Mouse (Mus musculus) hindbrain, embryonic 14.5 days (tissue): ENCODE results near the gene Tgfbr2. TPM values are rescaled to one million over a fixed set of nuclear protein-coding genes. Genes with fewer than 3 reads are reported as not detected.

Experiments
- ATAC-seq: fragments of 200-750 bp; cut with Nextera tagmentation; 2 replicates; pipeline ENCODE4 v1.8.0; 2017; ENCODE audit warnings: moderate number of reproducible peaks, mild to moderate bottlenecking, moderate TSS enrichment, moderate library complexity; ENCODE audit not compliant: low FRiP score
- DNase-seq: peaks from one replicate; pipeline ENCODE4 v3.0.0-alpha.2; 2015; ENCODE audit warnings: low spot score
- H3K27ac ChIP-seq: fragments of 300-500 bp; sonication (generic); 2 replicates; pipeline ENCODE4 v1.5.1; 2014; ENCODE audit warnings: mild to moderate bottlenecking, moderate library complexity
- H3K27me3 ChIP-seq: fragments of 300-500 bp; sonication (generic); 2 replicates; pipeline ENCODE4 v1.6.1; 2014; ENCODE audit warnings: mild to moderate bottlenecking, low read length, mixed read lengths; ENCODE audit not compliant: control insufficient read depth, insufficient read depth
- H3K36me3 ChIP-seq: fragments of 300-500 bp; sonication (generic); replicated peaks from 2 replicates; pipeline ENCODE4 v1.6.1; 2014; ENCODE audit not compliant: control insufficient read depth, insufficient read depth
- H3K4me1 ChIP-seq: fragments of 300-500 bp; sonication (generic); replicated peaks from 2 replicates; pipeline ENCODE4 v1.6.1; 2014; ENCODE audit warnings: antibody characterized with exemption, low read length, mixed read lengths; ENCODE audit not compliant: control insufficient read depth, insufficient read depth
- H3K4me2 ChIP-seq: fragments of 300-500 bp; sonication (generic); replicated peaks from 2 replicates; pipeline ENCODE4 v1.6.1; 2014; ENCODE audit warnings: mild to moderate bottlenecking, moderate library complexity
- H3K4me3 ChIP-seq: fragments of 300-500 bp; sonication (generic); replicated peaks from 2 replicates; pipeline ENCODE4 v1.5.1; 2014; ENCODE audit warnings: mild to moderate bottlenecking, low read length
- H3K9ac ChIP-seq: fragments of 300-500 bp; sonication (generic); 2 replicates; pipeline ENCODE4 v1.6.1; 2014
- H3K9me3 ChIP-seq: fragments of 300-500 bp; sonication (generic); 2 replicates; pipeline ENCODE4 v1.6.1; 2016; ENCODE audit warnings: low read length; ENCODE audit not compliant: control insufficient read depth
- WGBS: fragments of 180-500 bp; shearing (Covaris S2); extraction: QIAGEN DNeasy Blood & Tissue Kit; methylation state at CpG from one replicate; pipeline ENCODE4 v1.1.7; 2014; 5-methylcytosine and 5-hydroxymethylcytosine counted together
- polyA plus RNA-seq: library from polyadenylated mRNA; unstranded; fragments of >200 nt; fragmentation: Nextera tagmentation; extraction: Ambion mirVana; gene quantifications from 2 replicates; pipeline ENCODE4 v1.2.1, GENCODE M21; 2014

Gene Tgfbr2
- polyA plus RNA-seq, 1 experiment from 2014 or later, result 11.4 TPM

DNA sequence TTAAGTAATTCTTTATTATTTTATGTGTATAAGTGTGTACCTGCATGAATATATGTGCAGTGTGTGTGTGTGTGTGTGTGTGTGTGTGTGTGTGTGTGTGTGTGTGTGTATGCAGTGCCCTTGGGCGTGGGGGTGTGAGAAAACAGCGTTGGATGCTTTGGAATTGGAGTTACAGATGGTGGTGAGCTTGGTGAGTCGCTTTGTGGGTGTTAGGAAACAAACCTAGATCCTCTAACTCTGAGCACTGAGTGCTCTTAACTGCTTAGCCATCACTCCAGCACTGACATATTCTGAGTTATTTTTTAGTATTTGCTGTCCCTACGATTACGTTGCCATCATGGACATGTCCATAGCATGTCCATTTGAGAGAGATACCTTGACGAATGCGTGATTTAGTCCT lies 59.3 kb downstream of the Tgfbr2 start:
- no peak overlapping the region for H3K4me2 ChIP-seq
- H3K27ac ChIP-seq, result no peak overlapping the region
- H3K4me3 ChIP-seq, result no peak overlapping the region
- H3K9me3 ChIP-seq, result no peaks in the 10 kb centered on the region
- no peaks in the 10 kb centered on the region for H3K27me3 ChIP-seq
- WGBS, result 95% methylated on average over 7 of the region's 7 CpGs
- no peak overlapping the region for H3K9ac ChIP-seq
- no peak for DNase-seq
- H3K36me3 ChIP-seq, result no peaks in the 10 kb centered on the region
- ATAC-seq, result no peak
- H3K4me1 ChIP-seq, result no peaks in the 10 kb centered on the region

DNA sequence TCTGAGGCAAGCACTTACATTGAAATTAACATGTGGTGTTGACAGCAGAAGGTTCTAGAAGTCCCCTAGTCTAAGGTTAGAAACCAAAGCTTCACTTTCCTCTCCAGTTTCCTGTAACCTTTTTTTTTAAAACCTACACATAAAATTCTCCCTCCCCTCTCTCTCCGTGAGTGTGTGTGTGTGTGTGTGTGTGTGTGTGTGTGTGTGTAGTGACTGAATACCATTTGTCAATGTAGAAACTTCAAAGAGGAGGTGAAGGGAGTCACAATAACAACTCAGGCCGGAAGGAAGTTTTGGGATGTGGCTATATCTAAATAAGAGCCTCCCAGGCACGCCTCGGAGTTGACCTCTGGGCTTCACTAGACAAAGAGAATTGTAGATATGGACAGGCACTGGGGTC lies 60.8 kb downstream of the Tgfbr2 start:
- Histone ChIP-seq H3K27me3 (no peaks in the 10 kb centered on the region), H3K4me1 (no peaks in the 10 kb centered on the region), H3K9ac (no peak overlapping the region), H3K4me3 (no peak overlapping the region), H3K36me3 (no peaks in the 10 kb centered on the region), H3K27ac (no peak overlapping the region), H3K4me2 (no peak overlapping the region), H3K9me3 (no peaks in the 10 kb centered on the region)
- no peak for ATAC-seq
- no peak for DNase-seq
- WGBS, result 64% methylated on average over 4 of the region's 4 CpGs

DNA sequence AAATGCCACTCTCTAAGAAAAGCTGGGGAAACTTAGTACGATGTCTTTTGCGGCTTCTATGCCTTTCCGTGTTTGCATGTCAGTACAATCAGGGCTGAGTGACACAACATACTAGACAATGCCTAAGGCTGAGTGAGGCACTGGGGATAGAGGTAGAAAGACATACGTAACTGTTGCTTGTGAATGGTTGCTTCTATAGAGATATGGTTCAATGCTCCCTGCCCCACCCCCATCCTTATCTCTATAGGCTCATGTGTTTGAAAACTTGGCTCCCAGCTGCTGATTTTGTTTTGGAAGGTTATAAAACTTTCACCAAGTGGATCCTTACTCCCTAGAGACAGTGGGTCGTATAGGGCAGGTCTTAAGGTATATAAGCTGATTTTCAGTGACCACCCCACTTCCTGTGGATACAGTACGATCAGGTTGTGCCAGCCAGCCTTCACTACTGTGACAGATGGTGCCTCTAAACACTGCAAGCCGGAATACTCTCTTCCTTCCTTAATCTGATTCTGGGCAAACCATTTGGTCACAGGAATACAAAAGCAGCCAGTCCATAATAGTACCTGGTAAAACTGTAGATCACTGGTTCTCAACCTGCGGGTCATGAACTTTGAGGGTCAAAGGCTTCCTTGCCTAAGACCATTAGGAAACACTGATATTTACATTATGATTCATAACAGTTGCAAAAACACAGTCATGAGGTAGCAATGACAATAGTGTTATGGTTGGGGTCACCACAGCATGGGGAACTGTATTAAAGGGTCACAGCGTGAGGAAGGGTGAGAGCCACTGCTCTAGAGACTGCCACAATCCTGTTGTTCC lies 63.8 kb downstream of the Tgfbr2 start:
- H3K4me2 ChIP-seq, result no peak overlapping the region
- H3K9me3 ChIP-seq, result peaks cover 3% of the 10 kb centered on the region; the same call in 1 of the 2 replicates
- no peak overlapping the region for H3K27ac ChIP-seq
- DNase-seq (no peak), ATAC-seq (no peak)
- H3K9ac ChIP-seq, result no peak overlapping the region
- no peaks in the 10 kb centered on the region for H3K36me3 ChIP-seq
- 86% methylated on average over 9 of the region's 9 CpGs for WGBS
- H3K4me3 ChIP-seq, result no peak overlapping the region
- no peaks in the 10 kb centered on the region for H3K4me1 ChIP-seq
- no peaks in the 10 kb centered on the region for H3K27me3 ChIP-seq

DNA sequence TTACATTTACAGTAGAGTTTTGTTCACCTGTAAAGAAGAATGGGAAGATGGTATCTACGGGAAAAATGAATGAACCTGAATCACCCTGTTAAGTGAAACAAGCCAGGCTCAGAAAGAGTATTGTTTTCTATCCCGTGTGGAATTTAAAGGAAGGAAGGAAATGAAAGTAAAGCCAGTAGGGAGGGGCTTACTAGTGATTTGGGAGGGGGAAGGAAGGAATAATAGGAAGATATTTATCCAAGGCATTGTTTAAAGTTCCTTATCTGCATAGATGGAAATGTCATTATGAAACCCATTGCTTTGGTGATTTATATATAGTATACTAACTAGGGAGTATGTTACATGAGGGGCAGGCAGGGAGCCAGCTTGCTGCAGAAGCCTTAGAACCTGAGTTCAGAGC lies 66.4 kb downstream of the Tgfbr2 start:
- Histone ChIP-seq H3K4me3 (no peak overlapping the region), H3K9ac (no peak overlapping the region), H3K36me3 (no peaks in the 10 kb centered on the region), H3K4me2 (no peak overlapping the region), H3K27ac (no peak overlapping the region), H3K4me1 (no peaks in the 10 kb centered on the region), H3K27me3 (no peaks in the 10 kb centered on the region), H3K9me3 (peaks cover 3% of the 10 kb centered on the region; the same call in 1 of the 2 replicates)
- WGBS, result 89% methylated on average over 2 of the region's 2 CpGs
- no peak for DNase-seq
- no peak for ATAC-seq

DNA sequence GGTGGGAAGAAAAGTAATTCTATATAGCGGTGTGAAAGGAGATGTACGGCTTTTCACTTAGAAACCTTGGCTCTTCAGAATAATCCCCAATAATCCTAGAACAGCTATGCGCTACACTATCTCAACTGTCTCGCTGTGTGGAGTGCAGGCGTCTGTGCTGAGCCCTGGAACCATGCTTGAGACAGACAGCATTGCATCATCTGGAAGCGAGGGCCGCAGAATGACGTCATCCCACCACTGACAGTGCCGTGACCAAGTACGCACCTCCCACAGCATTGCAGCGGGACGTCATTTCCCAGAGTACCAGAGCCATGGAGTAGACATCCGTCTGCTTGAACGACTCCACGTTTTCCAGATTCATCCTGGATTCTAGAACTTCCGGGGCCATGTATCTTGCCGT lies 70.4 kb downstream of the Tgfbr2 start:
- H3K27ac ChIP-seq, result no peak overlapping the region
- WGBS, result 94% methylated on average over 17 of the region's 17 CpGs
- no peaks in the 10 kb centered on the region for H3K36me3 ChIP-seq
- H3K4me2 ChIP-seq, result no peak overlapping the region
- H3K9me3 ChIP-seq, result peaks cover 3% of the 10 kb centered on the region; the same call in 1 of the 2 replicates
- no peak overlapping the region for H3K4me3 ChIP-seq
- DNase-seq (no peak), ATAC-seq (no peak)
- H3K27me3 ChIP-seq, result no peaks in the 10 kb centered on the region
- H3K4me1 ChIP-seq, result no peaks in the 10 kb centered on the region
- H3K9ac ChIP-seq, result no peak overlapping the region

DNA sequence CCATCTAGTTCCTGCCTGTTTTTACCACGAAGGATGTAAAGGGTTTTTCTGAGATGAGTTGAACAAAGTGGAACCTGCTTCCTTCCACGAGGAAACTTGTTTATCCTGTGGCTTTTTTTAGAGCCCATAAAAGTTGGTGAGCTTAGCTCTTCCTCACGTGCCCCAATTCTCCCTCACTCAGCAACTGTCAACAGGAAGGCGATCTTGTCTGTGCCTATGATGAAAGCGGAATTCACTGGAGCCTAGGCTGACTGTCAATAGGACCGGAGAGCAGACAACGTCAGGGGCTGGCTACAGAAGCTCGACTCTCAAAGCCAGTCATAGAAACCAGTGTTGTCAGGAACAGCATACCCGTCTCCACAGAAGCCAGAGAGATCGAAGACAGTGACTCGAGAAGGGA lies 73.3 kb downstream of the Tgfbr2 start:
- Histone ChIP-seq H3K27me3 (no peaks in the 10 kb centered on the region), H3K36me3 (no peaks in the 10 kb centered on the region), H3K9me3 (no peaks in the 10 kb centered on the region), H3K4me2 (no peak overlapping the region), H3K4me3 (no peak overlapping the region), H3K4me1 (peaks cover 8% of the 10 kb centered on the region; the same call in 1 of the 2 replicates), H3K9ac (no peak overlapping the region), H3K27ac (no peak overlapping the region)
- ATAC-seq, result no peak
- no peak for DNase-seq
- WGBS, result 85% methylated on average over 11 of the region's 11 CpGs

DNA sequence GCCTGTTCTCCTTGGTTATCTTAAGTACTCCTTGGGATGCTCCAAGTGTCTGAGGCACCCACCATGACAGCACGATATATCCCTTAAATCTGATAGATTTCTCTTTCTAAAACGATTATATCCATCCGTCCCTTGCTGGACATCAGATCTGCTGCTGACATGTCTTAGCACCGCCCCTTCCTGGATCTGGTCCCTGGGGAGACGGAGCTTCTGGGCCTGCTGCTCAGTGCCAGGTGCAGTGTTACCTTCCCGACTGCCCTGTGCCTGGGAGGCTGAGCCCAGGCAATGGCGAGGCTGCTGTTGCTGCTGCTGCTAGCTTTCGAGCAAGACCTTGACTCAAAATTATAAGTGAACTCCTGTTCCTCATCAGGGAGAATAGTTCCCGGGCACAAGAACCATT lies 75.1 kb downstream of the Tgfbr2 start:
- H3K36me3 ChIP-seq, result no peaks in the 10 kb centered on the region
- no peaks in the 10 kb centered on the region for H3K9me3 ChIP-seq
- H3K4me2 ChIP-seq, result no peak overlapping the region
- H3K9ac ChIP-seq, result no peak overlapping the region
- no peak overlapping the region for H3K27ac ChIP-seq
- H3K4me1 ChIP-seq, result peaks cover 8% of the 10 kb centered on the region; the same call in 1 of the 2 replicates
- WGBS, result 82% methylated on average over 9 of the region's 9 CpGs
- DNase-seq (no peak), ATAC-seq (no peak)
- H3K4me3 ChIP-seq, result no peak overlapping the region
- no peaks in the 10 kb centered on the region for H3K27me3 ChIP-seq

DNA sequence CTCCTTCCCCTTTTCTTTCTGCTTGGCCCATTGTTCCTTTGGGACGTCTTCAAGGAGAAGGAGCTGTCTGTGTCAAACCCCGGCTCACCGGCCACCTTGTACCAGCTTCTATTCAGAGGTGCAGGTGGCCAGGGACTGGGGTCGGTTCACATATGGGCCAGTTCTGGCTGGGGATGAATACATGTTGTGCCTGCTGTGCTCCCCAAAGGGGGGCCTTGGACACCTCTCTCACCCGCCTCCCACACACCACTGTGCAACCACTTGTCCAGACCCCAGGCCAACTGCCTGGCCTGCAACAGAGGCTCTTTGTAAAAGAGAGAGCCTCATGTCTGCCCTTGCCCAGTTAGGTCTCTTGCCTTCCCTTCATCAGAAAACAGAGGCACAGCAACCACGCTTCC lies 75.6 kb downstream of the Tgfbr2 start:
- no peak for ATAC-seq
- H3K27ac ChIP-seq, result no peak overlapping the region
- no peak for DNase-seq

DNA sequence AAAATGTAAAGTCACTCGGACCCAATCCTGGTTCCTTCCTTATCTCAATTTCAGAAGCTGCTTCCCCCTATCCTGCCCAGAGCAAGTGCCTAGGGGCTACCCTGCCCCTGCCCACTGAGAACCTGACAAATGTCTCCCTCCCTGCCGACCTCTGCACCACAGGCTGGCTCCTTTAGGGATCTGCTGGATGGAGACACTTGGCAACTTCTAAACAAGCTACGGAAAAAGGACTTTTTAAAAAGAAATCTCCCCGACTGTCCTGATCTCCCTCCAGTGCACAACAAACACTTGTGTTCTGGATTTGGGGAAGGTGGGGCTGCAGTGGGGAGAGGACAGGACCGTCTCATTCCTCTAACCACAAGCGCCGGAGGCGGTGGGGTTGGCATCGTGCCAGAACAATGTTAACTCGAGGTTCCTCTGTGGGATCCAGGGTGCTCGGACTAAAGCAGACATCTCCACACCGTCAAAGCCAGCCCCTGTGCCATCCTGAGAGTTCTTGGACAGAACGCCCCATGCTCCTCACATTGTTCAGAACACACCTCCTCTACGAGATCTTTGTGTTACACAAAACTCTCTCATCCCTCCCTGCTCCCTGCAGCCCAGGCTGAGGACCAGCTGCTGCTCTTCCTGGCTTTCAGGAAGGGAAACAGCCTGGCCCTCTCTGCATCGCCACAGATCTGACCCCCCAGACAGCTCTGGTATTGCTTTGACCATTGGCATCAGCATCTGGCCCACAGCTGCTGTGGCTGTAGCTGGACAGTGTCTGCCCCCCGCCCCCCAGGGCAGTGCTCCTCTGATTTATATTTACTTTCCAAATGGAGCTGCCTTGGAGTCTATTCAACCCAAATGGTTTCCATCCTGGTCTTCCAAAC lies 76.2 kb downstream of the Tgfbr2 start:
- Histone ChIP-seq H3K27ac (no peak overlapping the region; the same call in 1 of the 2 replicates), H3K4me2 (no peak overlapping the region), H3K4me1 (peaks cover 8% of the 10 kb centered on the region; the same call in 1 of the 2 replicates), H3K9ac (no peak overlapping the region), H3K9me3 (no peaks in the 10 kb centered on the region), H3K36me3 (no peaks in the 10 kb centered on the region), H3K27me3 (no peaks in the 10 kb centered on the region), H3K4me3 (no peak overlapping the region)
- DNase-seq (no peak), ATAC-seq (no peak)
- WGBS, result 61% methylated on average over 16 of the region's 16 CpGs

More for the DNA sequence above, 75.6 kb downstream of the Tgfbr2 start:
- Histone ChIP-seq H3K27me3 (no peaks in the 10 kb centered on the region), H3K4me3 (no peak overlapping the region), H3K9ac (no peak overlapping the region), H3K36me3 (no peaks in the 10 kb centered on the region), H3K4me2 (no peak overlapping the region), H3K4me1 (peaks cover 8% of the 10 kb centered on the region; the same call in 1 of the 2 replicates), H3K9me3 (no peaks in the 10 kb centered on the region)
- WGBS, result 75% methylated on average over 6 of the region's 6 CpGs
